Mouse (Mus musculus): Measurements from ENCODE around the gene 2310039H08Rik. TPM values are rescaled to one million over a fixed set of nuclear protein-coding genes. Genes with fewer than 3 reads are reported as not detected.

2310039H08Rik gene
- 15.3 and 16.2 TPM in 2 replicates for total RNA-seq (2017)

GRCm38 (mm10) chr17:46772404-46773277 lies at the start of gene 2310039H08Rik:
Gene 2310039H08Rik, plus strand, starts transcription at chr17:46772635.
- peak; percentile 69 for ATAC-seq (replicated peaks; ENCODE audit: low read depth, poor library complexity, severe bottlenecking)

GRCm38 (mm10) chr17:46724477-46725084 lies 47.9 kb upstream of the 2310039H08Rik start:
- ATAC-seq (replicated peaks; ENCODE audit: low read depth, poor library complexity, severe bottlenecking): no peak

- ATAC-seq (replicated peaks; ENCODE audit: low read depth, poor library complexity, severe bottlenecking): peak; percentile 73
Observed at GRCm38 (mm10) chr17:46725273-46725672, 47.2 kb upstream of the 2310039H08Rik start.

DNA sequence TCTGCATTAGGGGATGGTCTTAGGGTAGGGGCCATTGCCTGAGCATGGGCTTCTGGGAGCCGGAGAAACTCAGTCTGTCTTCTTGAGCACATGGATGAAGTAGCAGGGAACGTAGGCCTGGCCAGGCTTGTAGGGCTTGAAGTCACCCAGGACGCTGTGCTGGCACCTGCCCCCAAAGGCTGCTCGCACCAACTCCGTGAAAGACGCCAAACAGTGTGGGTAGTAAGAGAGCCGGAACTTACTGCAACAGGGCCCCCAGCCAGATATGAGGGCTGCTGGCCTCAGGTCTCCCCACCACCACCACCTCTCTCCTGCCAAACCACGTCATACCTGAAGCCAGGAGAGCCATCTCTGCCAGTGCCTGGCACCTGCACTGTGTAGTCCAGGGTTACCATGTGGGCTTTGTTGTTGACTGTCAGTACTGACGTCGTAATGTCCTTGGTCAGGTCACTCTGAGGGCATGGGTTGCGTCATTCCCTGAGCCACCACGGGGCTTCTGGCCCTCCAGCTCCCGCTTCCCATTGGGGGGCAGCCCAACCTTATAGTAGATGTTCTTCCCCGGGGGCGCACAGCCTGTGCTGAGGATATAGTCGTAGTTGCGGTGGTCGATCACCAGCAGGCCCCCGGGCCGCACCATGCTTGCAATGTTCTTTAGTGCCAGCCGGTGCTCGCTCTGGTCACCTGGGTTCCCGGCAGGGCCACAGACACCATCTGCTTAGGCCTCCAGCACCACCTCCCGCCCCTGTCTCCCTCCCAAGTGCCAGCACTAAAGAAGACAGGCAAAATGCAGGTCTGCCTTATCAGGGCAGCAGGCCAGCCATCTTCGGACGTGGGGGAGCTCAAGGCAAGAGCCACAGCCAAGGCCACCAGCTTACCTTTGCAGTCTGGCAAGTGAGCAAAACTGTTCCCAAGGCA lies 46.4 kb upstream of the 2310039H08Rik start:
- no peak for ATAC-seq (replicated peaks; ENCODE audit: low read depth, poor library complexity, severe bottlenecking)

GRCm38 (mm10) chr17:46727271-46727670 lies 45.2 kb upstream of the 2310039H08Rik start:
- ATAC-seq (replicated peaks; ENCODE audit: low read depth, poor library complexity, severe bottlenecking): no peak

- no peak for ATAC-seq (replicated peaks; ENCODE audit: low read depth, poor library complexity, severe bottlenecking)
Observed at GRCm38 (mm10) chr17:46728021-46728420, 44.4 kb upstream of the 2310039H08Rik start.

DNA sequence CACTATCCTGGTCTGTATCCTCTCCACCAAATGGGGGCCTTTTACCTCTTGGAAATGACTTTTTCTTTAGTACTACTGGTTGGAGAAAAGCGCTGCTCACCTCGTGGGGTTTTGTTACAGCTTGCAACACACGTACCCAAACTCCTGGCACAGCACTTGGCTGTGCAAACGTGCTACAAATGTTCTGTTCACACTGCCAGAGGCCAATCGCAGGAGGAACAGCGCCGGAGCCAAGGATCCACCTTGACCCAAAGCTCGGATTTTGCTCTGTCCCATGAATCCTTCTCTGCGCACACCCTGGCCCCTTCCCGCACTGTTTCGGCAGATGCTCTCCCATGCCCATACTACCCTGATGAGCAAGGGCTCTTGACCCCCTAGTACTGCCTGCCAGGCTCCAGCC lies 43.9 kb upstream of the 2310039H08Rik start:
- no peak for ATAC-seq (replicated peaks; ENCODE audit: low read depth, poor library complexity, severe bottlenecking)

DNA sequence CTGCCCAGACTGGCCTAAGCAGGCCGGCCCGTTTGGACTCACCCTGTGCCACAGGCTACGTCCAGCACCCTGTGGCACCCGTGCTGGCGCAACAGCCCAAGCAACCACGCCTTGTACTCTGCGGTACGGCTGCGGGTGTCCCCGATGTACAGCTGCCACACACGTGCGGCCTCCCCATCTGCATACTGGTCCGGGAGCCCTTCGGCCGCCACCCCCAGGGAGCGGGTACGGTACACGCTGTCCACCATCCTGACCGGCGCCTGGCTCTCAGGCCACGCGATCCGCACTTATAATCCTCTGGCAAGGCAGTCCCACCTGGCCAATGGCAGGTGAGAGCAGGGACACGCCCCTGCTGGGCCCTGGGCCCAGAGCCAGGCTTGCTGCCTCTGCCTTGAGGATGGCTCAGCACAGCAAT lies 43.5 kb upstream of the 2310039H08Rik start, which contains the start of gene Gnmt:
Gnmt (minus strand) TSS at position 265 of the 415 bp plus-strand sequence.
- ATAC-seq (replicated peaks; ENCODE audit: low read depth, poor library complexity, severe bottlenecking): no peak

GRCm38 (mm10) chr17:46734055-46734454 lies 38.4 kb upstream of the 2310039H08Rik start:
- no peak for ATAC-seq (replicated peaks; ENCODE audit: low read depth, poor library complexity, severe bottlenecking)

- no peak for ATAC-seq (replicated peaks; ENCODE audit: low read depth, poor library complexity, severe bottlenecking)
Observed at GRCm38 (mm10) chr17:46735287-46735686, 37.1 kb upstream of the 2310039H08Rik start.

DNA sequence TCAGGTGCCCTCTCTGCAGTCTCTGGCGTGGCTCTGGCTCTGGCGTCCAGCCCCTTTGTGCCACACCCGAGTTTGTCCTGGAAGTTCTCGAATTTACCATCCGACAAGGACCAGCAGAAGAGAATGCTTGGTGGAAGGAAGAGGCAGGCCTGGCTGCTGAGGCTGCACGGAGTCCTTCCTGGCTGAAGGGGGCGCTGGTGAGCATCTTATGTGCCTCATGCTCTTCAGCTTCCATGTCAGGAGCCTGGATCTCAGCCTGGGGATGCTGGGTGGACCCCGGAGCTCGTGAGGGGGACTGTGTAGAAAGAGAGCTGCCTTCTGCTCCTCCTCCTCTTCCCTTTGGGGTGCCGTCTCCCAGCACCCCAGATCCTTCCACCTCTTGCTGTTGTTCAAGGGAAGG lies 36.3 kb upstream of the 2310039H08Rik start:
- peak; percentile 56; the same call in 1 of the 2 replicates for ATAC-seq (replicated peaks; ENCODE audit: low read depth, poor library complexity, severe bottlenecking)

DNA sequence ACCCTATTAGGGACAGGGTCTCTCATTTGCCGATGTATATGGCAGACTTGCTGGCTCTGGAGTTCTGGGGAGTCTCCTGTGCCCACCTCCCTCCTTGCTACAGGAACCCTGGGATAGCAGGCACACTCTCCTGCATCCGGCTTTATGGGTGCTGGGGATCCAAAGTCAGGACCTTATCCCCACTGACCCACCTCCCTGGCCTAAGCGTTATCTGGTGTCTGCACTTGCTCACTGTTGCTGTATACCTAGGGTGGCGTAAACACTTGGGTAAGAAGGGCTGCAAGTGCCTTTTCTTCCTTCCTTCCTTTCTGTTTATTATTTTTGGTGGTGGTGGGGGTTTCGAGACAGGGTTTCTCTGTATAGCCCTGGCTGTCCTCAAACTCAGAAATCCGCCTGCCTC lies 31.1 kb upstream of the 2310039H08Rik start:
- ATAC-seq (replicated peaks; ENCODE audit: low read depth, poor library complexity, severe bottlenecking): no peak

DNA sequence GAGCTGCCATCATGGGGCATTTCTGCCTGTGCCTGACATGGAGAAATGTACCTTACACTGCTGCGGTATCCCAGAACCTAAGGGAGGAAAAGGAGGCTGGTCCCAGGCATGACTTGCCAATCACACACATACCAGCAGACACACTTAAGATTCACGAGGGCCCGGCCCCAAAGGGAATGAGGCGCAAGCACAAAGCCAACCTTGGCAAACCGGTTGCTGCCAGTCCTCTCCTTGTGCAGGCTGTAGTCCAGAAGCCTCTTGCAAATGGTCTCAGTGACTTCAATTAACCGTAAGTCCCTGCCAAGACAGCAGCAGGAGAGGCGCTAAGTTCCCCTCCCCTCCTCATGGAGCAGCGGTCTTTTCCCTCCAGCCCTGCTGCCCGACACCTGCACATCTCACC lies 29.4 kb upstream of the 2310039H08Rik start:
- no peak for ATAC-seq (replicated peaks; ENCODE audit: low read depth, poor library complexity, severe bottlenecking)

DNA sequence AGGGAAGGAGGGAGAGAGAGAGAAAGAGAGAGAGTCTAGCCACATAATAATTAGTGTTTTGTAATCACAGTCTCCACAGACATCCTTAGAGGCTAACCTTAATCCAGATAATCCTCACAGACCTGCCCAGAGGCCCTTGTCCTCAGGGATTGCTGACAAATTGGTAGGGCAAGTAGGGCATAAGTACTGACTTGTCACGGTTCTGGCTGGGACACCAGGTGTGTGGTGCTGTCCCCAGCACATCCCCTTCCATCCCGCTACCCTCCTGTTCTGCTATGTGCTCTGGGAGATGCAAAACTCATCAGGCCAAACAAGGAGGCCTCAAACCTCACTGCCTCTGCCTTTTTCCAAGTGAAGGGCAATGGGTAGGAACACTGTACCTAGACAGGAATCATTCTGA lies 26.9 kb upstream of the 2310039H08Rik start:
- no peak for ATAC-seq (replicated peaks; ENCODE audit: low read depth, poor library complexity, severe bottlenecking)

- ATAC-seq (replicated peaks; ENCODE audit: low read depth, poor library complexity, severe bottlenecking): no peak
Observed at GRCm38 (mm10) chr17:46747234-46747633, 25.2 kb upstream of the 2310039H08Rik start.

DNA sequence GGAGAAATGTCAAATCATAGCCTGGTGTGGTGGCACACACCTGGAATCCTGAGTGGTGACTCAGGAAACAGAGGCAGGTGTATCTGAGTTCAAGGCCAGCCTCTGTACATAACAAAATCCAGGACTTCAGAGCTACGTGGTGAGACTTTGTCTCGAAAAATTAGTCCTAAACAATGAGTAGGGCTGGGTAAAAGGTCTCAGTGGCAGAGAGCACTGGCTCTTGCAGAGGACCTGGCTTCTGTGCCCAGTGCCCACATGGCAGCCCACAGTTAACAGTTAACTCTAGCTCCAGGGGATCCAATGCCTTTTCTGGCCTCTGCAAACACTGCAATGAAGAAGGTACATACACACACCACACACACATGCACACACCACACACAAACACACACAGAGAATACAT lies 24.6 kb upstream of the 2310039H08Rik start:
- no peak for ATAC-seq (replicated peaks; ENCODE audit: low read depth, poor library complexity, severe bottlenecking)

DNA sequence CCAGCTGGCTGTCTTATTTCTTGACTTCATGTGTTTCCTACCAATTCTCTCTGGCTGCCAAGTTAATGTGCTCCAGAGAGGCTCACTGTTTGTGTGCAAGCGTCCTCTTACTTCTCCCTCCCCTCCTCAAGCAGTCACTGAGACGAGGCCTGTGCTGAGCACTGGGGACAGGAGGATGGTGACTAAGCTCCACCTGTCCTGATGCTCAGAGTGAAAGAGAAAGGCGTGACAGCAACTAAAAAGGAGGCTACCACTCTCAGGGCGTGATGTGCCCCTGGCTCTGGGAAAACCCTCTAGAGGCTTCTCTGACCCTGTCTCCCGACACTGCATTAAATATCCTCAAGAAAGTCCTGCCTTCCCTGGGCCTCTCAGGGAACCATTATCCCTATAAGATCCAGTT lies 23.2 kb upstream of the 2310039H08Rik start:
- no peak for ATAC-seq (replicated peaks; ENCODE audit: low read depth, poor library complexity, severe bottlenecking)

GRCm38 (mm10) chr17:46750580-46750979 lies 21.9 kb upstream of the 2310039H08Rik start:
- no peak for ATAC-seq (replicated peaks; ENCODE audit: low read depth, poor library complexity, severe bottlenecking)

DNA sequence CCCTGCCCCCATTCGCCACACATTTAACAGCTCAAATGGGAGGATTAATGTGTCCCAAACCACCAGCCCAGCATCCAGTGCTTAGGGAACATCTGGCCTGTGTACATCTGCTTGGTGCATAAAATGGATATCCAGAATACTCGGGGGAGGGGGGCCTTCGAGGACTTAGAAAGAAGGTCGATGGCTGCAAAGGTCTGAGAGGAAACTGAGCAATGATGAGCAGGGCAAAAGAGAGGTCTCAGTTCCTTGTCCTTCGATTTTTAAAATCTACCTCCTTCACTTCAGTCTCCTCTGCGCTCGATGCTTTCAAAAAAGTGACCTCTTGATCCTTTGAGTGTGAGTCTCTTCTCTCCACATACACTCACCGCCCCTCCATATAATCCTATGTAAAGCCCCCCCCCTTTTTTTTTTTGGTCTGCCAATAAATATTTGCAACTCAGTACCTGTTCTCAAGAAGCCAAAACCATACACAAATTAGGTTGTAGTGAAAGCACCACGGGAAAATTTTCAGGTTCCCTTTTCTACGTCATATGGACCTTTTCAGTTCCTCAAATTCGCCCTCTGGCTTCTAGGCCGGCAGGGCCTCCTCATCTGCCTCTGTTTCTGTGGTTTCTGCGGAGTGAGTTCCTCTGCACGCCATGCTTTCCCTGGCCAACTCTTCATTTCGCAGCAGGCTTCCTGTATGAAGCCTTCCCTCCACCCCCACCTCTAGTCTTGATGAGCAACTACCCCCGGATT lies 21.2 kb upstream of the 2310039H08Rik start:
- peak; percentile 77 for ATAC-seq (replicated peaks; ENCODE audit: low read depth, poor library complexity, severe bottlenecking)
